Mouse (Mus musculus) brain, embryonic 14.5 days (tissue): Measurements from ENCODE around the gene Lrig1.

Experiments used
- CTCF ChIP-seq: fragments of 200-500 bp; IDR thresholded peaks from 2 replicates; pipeline ENCODE4 v1.5.1; 2012; ENCODE audit warnings: inconsistent platforms, mild to moderate bottlenecking, moderate library complexity, borderline replicate concordance; ENCODE audit not compliant: insufficient read depth, insufficient read length; ENCODE audit errors: extremely low read depth
- POLR2A ChIP-seq: fragments of 200-500 bp; IDR thresholded peaks from 2 replicates; pipeline ENCODE4 v1.6.1; 2012; ENCODE audit warnings: mild to moderate bottlenecking, inconsistent platforms, borderline replicate concordance; ENCODE audit not compliant: poor library complexity, insufficient read depth, insufficient read length, severe bottlenecking; ENCODE audit errors: extremely low read depth

- TF ChIP-seq CTCF (no peak), POLR2A (no peak)
Observed at GRCm38 (mm10) chr6:94665248-94665647, 34.7 kb downstream of the Lrig1 start.
